Mouse (Mus musculus) midbrain, embryonic 15.5 days (tissue): Measurements from ENCODE around the gene Prkag1. TPM values are rescaled to one million over a fixed set of nuclear protein-coding genes. Genes with fewer than 3 reads are reported as not detected.

Experiments
- ATAC-seq: fragments of 200-750 bp; cut with Nextera tagmentation; replicated peaks from 2 replicates; pipeline ENCODE4 v1.8.0; 2017; ENCODE audit warnings: moderate TSS enrichment
- H3K27ac ChIP-seq: fragments of 300-500 bp; sonication (generic); 2 replicates; pipeline ENCODE4 v1.5.1; 2015; ENCODE audit warnings: mild to moderate bottlenecking, inconsistent platforms
- H3K27me3 ChIP-seq: fragments of 300-500 bp; sonication (generic); replicated peaks from 2 replicates; pipeline ENCODE4 v1.6.1; 2015; ENCODE audit warnings: inconsistent platforms
- H3K36me3 ChIP-seq: fragments of 300-500 bp; sonication (generic); replicated peaks from 2 replicates; pipeline ENCODE4 v1.6.1; 2015; ENCODE audit warnings: inconsistent platforms
- H3K4me1 ChIP-seq: fragments of 300-500 bp; sonication (generic); 2 replicates; pipeline ENCODE4 v1.6.1; 2015; ENCODE audit warnings: inconsistent platforms
- H3K4me2 ChIP-seq: fragments of 300-500 bp; sonication (generic); 2 replicates; pipeline ENCODE4 v1.6.1; 2015; ENCODE audit warnings: inconsistent platforms, mild to moderate bottlenecking, moderate library complexity
- H3K4me3 ChIP-seq: fragments of 300-500 bp; sonication (generic); 2 replicates; pipeline ENCODE4 v1.5.1; 2015; ENCODE audit warnings: mild to moderate bottlenecking, inconsistent platforms
- H3K9ac ChIP-seq: fragments of 300-500 bp; sonication (generic); 2 replicates; pipeline ENCODE4 v1.6.1; 2015; ENCODE audit warnings: mild to moderate bottlenecking, inconsistent platforms
- H3K9me3 ChIP-seq: fragments of 300-500 bp; sonication (generic); 2 replicates; pipeline ENCODE4 v1.6.1; 2016; ENCODE audit warnings: inconsistent platforms
- WGBS: fragments of 180-500 bp; shearing (Covaris S2); methylation state at CpG from one replicate; pipeline ENCODE4 v1.1.7; 2015; ENCODE audit warnings: mixed read lengths; 5-methylcytosine and 5-hydroxymethylcytosine counted together
- polyA plus RNA-seq: library from polyadenylated mRNA; unstranded; fragments of >200 nt; fragmentation: Nextera tagmentation; extraction: Ambion mirVana; gene quantifications from 2 replicates; pipeline ENCODE4 v1.2.1, GENCODE M21; 2015

Prkag1 gene
- polyA plus RNA-seq, 1 experiment from 2014 or later, result 72.7 TPM

GRCm38 (mm10) chr15:98865771-98866170 lies 34.5 kb upstream of the Prkag1 start:
- H3K4me2 ChIP-seq, result no peak overlapping the region
- no peak for ATAC-seq
- WGBS, result 92% methylated on average over 8 of the region's 8 CpGs
- peaks cover 51% of the 10 kb centered on the region for H3K36me3 ChIP-seq
- no peak overlapping the region for H3K4me3 ChIP-seq
- peaks cover 42% of the 10 kb centered on the region for H3K4me1 ChIP-seq
- H3K9ac ChIP-seq, result no peak overlapping the region
- H3K27me3 ChIP-seq, result no peaks in the 10 kb centered on the region
- no peak overlapping the region for H3K27ac ChIP-seq
- H3K9me3 ChIP-seq, result no peaks in the 10 kb centered on the region

- H3K36me3 ChIP-seq, result peaks cover 59% of the 10 kb centered on the region
- no peak for ATAC-seq
- H3K4me2 ChIP-seq, result no peak overlapping the region
- H3K9ac ChIP-seq, result no peak overlapping the region
- H3K4me1 ChIP-seq, result peaks cover 35% of the 10 kb centered on the region
- H3K4me3 ChIP-seq, result no peak overlapping the region
- WGBS, result 99% methylated on average over 6 of the region's 6 CpGs
- H3K9me3 ChIP-seq, result no peaks in the 10 kb centered on the region
- H3K27ac ChIP-seq, result no peak overlapping the region
- H3K27me3 ChIP-seq, result no peaks in the 10 kb centered on the region
These were observed 33.6 kb upstream of the Prkag1 start for GRCm38 (mm10) chr15:98864951-98865350.

DNA sequence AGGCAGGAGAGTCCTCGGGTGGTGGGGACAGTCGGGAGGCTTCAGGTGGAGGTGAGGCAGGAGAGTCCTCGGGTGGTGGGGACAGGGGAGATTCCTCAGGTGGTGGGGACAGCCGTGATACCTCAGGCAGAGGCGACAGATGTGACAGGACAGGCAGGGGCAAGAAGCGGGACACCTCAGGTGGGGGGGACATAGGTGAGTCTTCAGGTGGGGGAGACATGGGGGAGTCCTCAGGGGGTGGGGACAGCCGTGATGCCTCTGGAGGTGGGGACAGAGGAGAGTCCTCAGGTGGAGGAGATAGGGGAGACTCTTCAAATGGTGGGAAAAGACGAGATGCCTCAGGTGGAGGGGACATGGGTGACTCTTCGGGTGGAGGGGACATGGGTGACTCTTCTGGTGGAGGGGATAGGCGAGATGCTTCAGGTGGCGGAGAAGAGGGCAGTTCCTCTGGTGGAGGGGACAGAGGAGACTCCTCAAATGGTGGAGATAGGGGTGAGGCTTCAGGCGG lies 32.2 kb upstream of the Prkag1 start:
- H3K4me2 ChIP-seq, result no peak overlapping the region
- H3K4me3 ChIP-seq, result no peak overlapping the region
- H3K9me3 ChIP-seq, result no peaks in the 10 kb centered on the region
- H3K36me3 ChIP-seq, result peaks cover 73% of the 10 kb centered on the region
- 92% methylated on average over 12 of the region's 12 CpGs for whole genome bisulfite sequencing
- no peak for ATAC-seq
- no peak overlapping the region for H3K9ac ChIP-seq
- H3K27me3 ChIP-seq, result no peaks in the 10 kb centered on the region
- H3K4me1 ChIP-seq, result peaks cover 20% of the 10 kb centered on the region
- no peak overlapping the region for H3K27ac ChIP-seq

DNA sequence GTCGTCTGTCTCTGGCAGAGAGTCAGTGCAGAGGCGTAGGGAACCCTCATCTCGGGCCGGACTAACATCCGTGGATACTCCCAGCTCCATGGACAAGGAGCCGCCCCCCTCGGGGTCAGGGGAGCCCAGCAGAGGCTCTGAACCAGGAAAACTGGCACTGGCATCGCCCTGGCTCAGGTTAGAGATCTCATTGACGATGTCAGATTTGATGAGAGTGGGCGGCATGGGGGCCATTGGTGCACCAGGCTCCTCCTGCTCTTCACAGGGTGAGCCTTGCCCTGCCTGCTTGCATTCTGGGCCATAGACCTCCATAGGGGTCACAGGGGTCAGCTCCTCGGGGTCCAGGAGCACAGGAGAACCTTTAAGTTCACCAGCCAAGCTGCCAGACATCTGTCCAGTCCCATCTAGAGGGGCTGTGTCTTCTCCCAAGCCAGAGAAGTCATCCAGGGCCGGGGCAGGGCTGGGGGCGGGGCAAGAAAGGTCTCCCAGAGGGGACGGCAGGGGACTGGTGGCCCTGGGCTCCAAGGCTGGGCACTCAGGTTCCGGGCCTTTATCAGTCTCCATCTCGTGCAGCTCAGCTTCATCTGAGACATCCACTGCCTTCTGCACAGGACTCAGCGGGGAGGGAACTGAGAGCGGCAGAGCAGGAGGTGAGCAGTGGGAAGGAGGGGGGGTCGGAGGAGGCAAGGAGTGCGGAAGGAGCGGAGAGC lies 30.5 kb upstream of the Prkag1 start:
- Histone ChIP-seq H3K4me1 (peaks cover 4% of the 10 kb centered on the region), H3K27me3 (no peaks in the 10 kb centered on the region), H3K36me3 (peaks cover 89% of the 10 kb centered on the region), H3K4me2 (no peak overlapping the region), H3K4me3 (no peak overlapping the region), H3K27ac (no peak overlapping the region), H3K9ac (no peak overlapping the region), H3K9me3 (no peaks in the 10 kb centered on the region)
- WGBS, result 87% methylated on average over 21 of the region's 21 CpGs
- ATAC-seq, result no peak

GRCm38 (mm10) chr15:98860921-98861320 lies 29.6 kb upstream of the Prkag1 start:
- ATAC-seq, result no peak
- no peak overlapping the region for H3K4me2 ChIP-seq
- H3K4me3 ChIP-seq, result no peak overlapping the region
- no peak overlapping the region for H3K9ac ChIP-seq
- no peaks in the 10 kb centered on the region for H3K4me1 ChIP-seq
- H3K27me3 ChIP-seq, result no peaks in the 10 kb centered on the region
- no peaks in the 10 kb centered on the region for H3K9me3 ChIP-seq
- 98% methylated on average over 18 of the region's 18 CpGs for WGBS
- H3K27ac ChIP-seq, result no peak overlapping the region
- H3K36me3 ChIP-seq, result peaks cover 96% of the 10 kb centered on the region

GRCm38 (mm10) chr15:98859319-98860043 lies 28.2 kb upstream of the Prkag1 start:
- ATAC-seq, result no peak
- H3K27me3 ChIP-seq, result no peaks in the 10 kb centered on the region
- no peak overlapping the region for H3K4me3 ChIP-seq
- no peak overlapping the region for H3K4me2 ChIP-seq
- no peaks in the 10 kb centered on the region for H3K9me3 ChIP-seq
- no peak overlapping the region for H3K27ac ChIP-seq
- WGBS, result 88% methylated on average over 9 of the region's 9 CpGs
- H3K36me3 ChIP-seq, result peaks cover 96% of the 10 kb centered on the region
- H3K4me1 ChIP-seq, result no peaks in the 10 kb centered on the region
- no peak overlapping the region for H3K9ac ChIP-seq

DNA sequence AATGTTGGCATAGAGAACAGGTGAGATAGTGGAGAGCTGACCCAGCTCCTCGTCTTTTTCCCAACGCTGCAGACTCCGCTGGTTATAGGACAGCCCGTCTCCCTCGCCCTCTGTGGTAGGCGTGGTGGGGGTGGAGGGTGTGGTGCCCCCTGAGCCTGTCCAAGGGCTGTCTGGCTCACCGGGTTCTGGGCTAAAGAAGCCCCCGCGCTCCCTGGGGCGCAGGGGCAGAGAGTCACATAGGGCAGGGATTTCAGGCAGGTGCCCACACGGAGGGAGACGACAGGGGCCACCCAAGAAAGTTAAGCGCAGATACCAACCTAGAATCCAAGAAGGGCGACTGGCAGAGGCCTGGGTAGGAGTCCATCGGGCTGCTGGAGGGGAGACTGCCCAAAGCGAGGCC lies 22.9 kb upstream of the Prkag1 start:
- no peak overlapping the region for H3K4me3 ChIP-seq
- H3K27ac ChIP-seq, result no peak overlapping the region
- H3K27me3 ChIP-seq, result no peaks in the 10 kb centered on the region
- H3K36me3 ChIP-seq, result peaks cover 96% of the 10 kb centered on the region
- no peaks in the 10 kb centered on the region for H3K4me1 ChIP-seq
- H3K4me2 ChIP-seq, result no peak overlapping the region
- no peaks in the 10 kb centered on the region for H3K9me3 ChIP-seq
- ATAC-seq, result no peak
- WGBS, result 93% methylated on average over 16 of the region's 16 CpGs
- H3K9ac ChIP-seq, result no peak overlapping the region

DNA sequence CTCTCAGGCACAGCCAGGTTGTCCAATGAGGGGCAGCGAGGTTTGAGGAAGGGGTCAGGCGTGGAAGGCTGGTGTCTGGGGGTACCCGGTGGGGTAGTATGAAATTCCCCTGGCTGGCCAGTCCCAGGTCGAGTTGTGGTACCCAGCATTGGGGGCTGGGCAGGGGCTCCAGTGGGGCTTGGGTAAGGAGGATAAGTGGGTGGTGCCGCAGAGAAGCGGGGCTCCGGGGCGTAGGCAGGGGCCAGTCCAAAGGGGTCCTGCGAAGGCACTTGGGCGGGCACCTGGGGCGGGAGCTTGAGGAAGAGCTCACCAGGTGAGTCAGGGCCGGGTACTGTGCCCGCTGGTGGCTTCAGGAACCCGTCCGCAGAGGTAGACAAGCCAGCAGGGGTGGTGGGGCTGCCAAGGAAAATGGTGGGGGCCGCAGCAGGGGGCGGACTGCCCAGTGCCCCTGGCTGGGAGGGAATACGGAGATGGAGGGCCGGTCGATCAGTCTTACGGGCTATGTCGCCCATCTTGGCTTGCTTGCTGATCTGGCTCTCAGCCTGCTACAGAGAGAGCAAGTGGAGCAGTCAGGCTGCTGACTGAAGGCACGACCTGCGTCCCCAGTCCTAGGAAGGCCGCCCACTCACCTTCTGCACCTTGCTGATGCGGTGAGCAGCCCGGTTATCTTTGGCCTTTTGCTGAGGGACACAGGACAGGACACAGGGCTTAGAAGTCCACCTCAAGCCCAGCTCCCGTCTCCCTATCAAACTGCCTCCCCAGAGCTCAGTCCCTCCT lies 22.0 kb upstream of the Prkag1 start:
- H3K27ac ChIP-seq, result no peak overlapping the region
- H3K4me1 ChIP-seq, result no peaks in the 10 kb centered on the region
- no peak overlapping the region for H3K9ac ChIP-seq
- no peaks in the 10 kb centered on the region for H3K27me3 ChIP-seq
- 93% methylated on average over 28 of the region's 28 CpGs for WGBS
- H3K4me3 ChIP-seq, result no peak overlapping the region
- ATAC-seq, result no peak
- peaks cover 97% of the 10 kb centered on the region for H3K36me3 ChIP-seq
- H3K9me3 ChIP-seq, result no peaks in the 10 kb centered on the region
- H3K4me2 ChIP-seq, result no peak overlapping the region

- no peaks in the 10 kb centered on the region for H3K4me1 ChIP-seq
- WGBS, result 91% methylated on average over 9 of the region's 9 CpGs
- ATAC-seq, result no peak
- H3K9me3 ChIP-seq, result no peaks in the 10 kb centered on the region
- no peak overlapping the region for H3K4me3 ChIP-seq
- H3K27ac ChIP-seq, result no peak overlapping the region
- no peaks in the 10 kb centered on the region for H3K27me3 ChIP-seq
- H3K4me2 ChIP-seq, result no peak overlapping the region
- peaks cover 96% of the 10 kb centered on the region for H3K36me3 ChIP-seq
- no peak overlapping the region for H3K9ac ChIP-seq
These were observed 21.4 kb upstream of the Prkag1 start for GRCm38 (mm10) chr15:98852733-98853132.

- no peak overlapping the region for H3K4me3 ChIP-seq
- H3K4me1 ChIP-seq, result no peaks in the 10 kb centered on the region
- H3K9me3 ChIP-seq, result no peaks in the 10 kb centered on the region
- no peak overlapping the region for H3K27ac ChIP-seq
- H3K27me3 ChIP-seq, result no peaks in the 10 kb centered on the region
- H3K4me2 ChIP-seq, result no peak overlapping the region
- H3K9ac ChIP-seq, result no peak overlapping the region
- WGBS, result 91% methylated on average over 9 of the region's 9 CpGs
- ATAC-seq, result no peak
- H3K36me3 ChIP-seq, result peaks cover 96% of the 10 kb centered on the region
These were observed 20.8 kb upstream of the Prkag1 start for GRCm38 (mm10) chr15:98852071-98852470.

DNA sequence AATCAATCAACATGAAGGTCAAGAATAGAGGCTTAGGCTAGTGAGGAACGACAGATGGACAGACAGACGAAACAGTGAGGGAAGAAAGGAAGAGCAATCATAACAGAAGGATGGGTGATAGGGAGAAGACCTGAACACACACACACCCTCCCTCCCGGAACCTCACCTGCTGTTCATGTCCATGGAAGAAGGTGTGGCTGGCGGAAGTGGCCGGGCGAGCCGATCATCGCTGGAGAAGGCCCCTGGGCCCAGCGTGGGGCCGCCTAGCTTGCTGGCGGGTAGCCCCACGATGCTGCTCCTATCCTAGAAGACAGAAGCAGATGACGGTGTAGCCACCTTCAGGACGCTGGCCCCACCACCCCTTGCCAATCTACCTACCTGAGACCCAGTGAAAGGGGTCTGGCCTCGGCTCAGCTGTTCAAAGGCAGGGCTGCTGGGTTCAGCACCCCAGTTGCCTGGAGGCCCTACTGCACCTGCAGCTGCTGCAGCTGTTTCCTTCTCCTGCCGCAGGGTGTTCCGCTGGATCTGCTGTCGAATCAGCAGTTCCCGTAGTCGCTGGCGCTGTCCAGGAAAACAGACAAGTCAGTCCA lies 20.0 kb upstream of the Prkag1 start:
- H3K4me2 ChIP-seq, result no peak overlapping the region
- H3K9ac ChIP-seq, result no peak overlapping the region
- H3K9me3 ChIP-seq, result no peaks in the 10 kb centered on the region
- H3K27me3 ChIP-seq, result no peaks in the 10 kb centered on the region
- no peak overlapping the region for H3K27ac ChIP-seq
- H3K36me3 ChIP-seq, result peaks cover 96% of the 10 kb centered on the region
- no peaks in the 10 kb centered on the region for H3K4me1 ChIP-seq
- 91% methylated on average over 21 of the region's 21 CpGs for WGBS
- no peak for ATAC-seq
- no peak overlapping the region for H3K4me3 ChIP-seq

- peaks cover 96% of the 10 kb centered on the region for H3K36me3 ChIP-seq
- 94% methylated on average over 14 of the region's 14 CpGs for whole genome bisulfite sequencing
- H3K9me3 ChIP-seq, result no peaks in the 10 kb centered on the region
- H3K27me3 ChIP-seq, result no peaks in the 10 kb centered on the region
- no peak overlapping the region for H3K27ac ChIP-seq
- ATAC-seq, result no peak
- no peak overlapping the region for H3K4me2 ChIP-seq
- H3K4me1 ChIP-seq, result no peaks in the 10 kb centered on the region
- H3K9ac ChIP-seq, result no peak overlapping the region
- H3K4me3 ChIP-seq, result no peak overlapping the region
These were observed 19.3 kb upstream of the Prkag1 start for GRCm38 (mm10) chr15:98850668-98851067.
